Mouse (Mus musculus): ENCODE data around the gene Tdpoz1. TPM values are rescaled to one million over a fixed set of nuclear protein-coding genes. Genes with fewer than 3 reads are reported as not detected.
"Not testable (repeated sequence)": the region's sequence is repeated elsewhere in the genome, so short reads cannot be mapped to it uniquely, and the experiment has no call there.

The Tdpoz1 gene
- polyA plus RNA-seq (2015; fragmentation: Nextera tagmentation; extraction: Ambion mirVana) = not detected in 2 replicates

- not testable (repeated sequence) for H3K36me3 ChIP-seq; H3K9ac ChIP-seq; H3K27me3 ChIP-seq (replicated peaks); H3K9me3 ChIP-seq; H3K4me2 ChIP-seq; H3K4me3 ChIP-seq (replicated peaks); ATAC-seq (ENCODE audit: insufficient read depth, low FRiP score, low read depth); H3K4me1 ChIP-seq; H3K27ac ChIP-seq
- 79% methylated on average over 3 of the region's 4 CpGs for WGBS
Measured at GRCm38 (mm10) chr3:93676210-93676609, at the start of gene Tdpoz1. TSS of gene Tdpoz1 (minus strand) at chr3:93676310.

- WGBS = 77% methylated on average over 2 of the region's 2 CpGs
Measured at GRCm38 (mm10) chr3:93708969-93709637, 33.0 kb upstream of the Tdpoz1 start.

GRCm38 (mm10) chr3:93692970-93693369 is 16.9 kb upstream of the Tdpoz1 start, which contains the start of gene Gm37596:
TSS of gene Gm37596 (minus strand) at chr3:93693070.
- H3K9ac ChIP-seq; H3K4me3 ChIP-seq (replicated peaks); H3K9me3 ChIP-seq; H3K27ac ChIP-seq; H3K4me1 ChIP-seq; ATAC-seq (ENCODE audit: insufficient read depth, low FRiP score, low read depth); H3K4me2 ChIP-seq; H3K27me3 ChIP-seq (replicated peaks); H3K36me3 ChIP-seq: not testable (repeated sequence)
- WGBS = 57% methylated on average over 1 of the region's 2 CpGs

More at GRCm38 (mm10) chr3:93708969-93709637, 33.0 kb upstream of the Tdpoz1 start:
- H3K4me1 ChIP-seq; H3K27me3 ChIP-seq (replicated peaks); ATAC-seq (ENCODE audit: insufficient read depth, low FRiP score, low read depth); H3K36me3 ChIP-seq; H3K27ac ChIP-seq; H3K4me3 ChIP-seq (replicated peaks); H3K9me3 ChIP-seq; H3K4me2 ChIP-seq; H3K9ac ChIP-seq: not testable (repeated sequence)

GRCm38 (mm10) chr3:93670805-93671503 is 5.2 kb downstream of the Tdpoz1 start:
- not testable (repeated sequence) for H3K9ac ChIP-seq; H3K4me3 ChIP-seq (replicated peaks); H3K4me2 ChIP-seq; H3K9me3 ChIP-seq; H3K36me3 ChIP-seq; H3K4me1 ChIP-seq; H3K27me3 ChIP-seq (replicated peaks); ATAC-seq (ENCODE audit: insufficient read depth, low FRiP score, low read depth); H3K27ac ChIP-seq
- WGBS = 81% methylated on average over 5 of the region's 6 CpGs

GRCm38 (mm10) chr3:93654260-93654659 is 21.9 kb downstream of the Tdpoz1 start:
- H3K36me3 ChIP-seq = no peaks in the 10 kb centered on the region
- H3K9ac ChIP-seq = no peak overlapping the region
- no peaks in the 10 kb centered on the region for H3K27me3 ChIP-seq (replicated peaks)
- H3K4me1 ChIP-seq = no peaks in the 10 kb centered on the region
- no peak for ATAC-seq (ENCODE audit: insufficient read depth, low FRiP score, low read depth)
- WGBS = 71% methylated on average over 1 of the region's 1 CpGs
- H3K9me3 ChIP-seq = no peaks in the 10 kb centered on the region
- no peak overlapping the region for H3K4me2 ChIP-seq
- no peak overlapping the region for H3K4me3 ChIP-seq (replicated peaks)
- no peak overlapping the region for H3K27ac ChIP-seq

- Histone ChIP-seq H3K9me3 (no peaks in the 10 kb centered on the region), H3K27ac (no peak within 1 kb of the TSS), H3K4me2 (no peak within 1 kb of the TSS), H3K36me3 (no peaks in the 10 kb centered on the region), H3K9ac (no peak within 1 kb of the TSS), H3K4me3 (replicated peaks) (no peak within 1 kb of the TSS), H3K27me3 (replicated peaks) (no peaks in the 10 kb centered on the region), H3K4me1 (no peaks in the 10 kb centered on the region)
- 59% methylated on average over 3 of the region's 3 CpGs for WGBS
- no peak for ATAC-seq (ENCODE audit: insufficient read depth, low FRiP score, low read depth)
Measured at GRCm38 (mm10) chr3:93652586-93652985, 23.5 kb downstream of the Tdpoz1 start, which contains the start of gene Tdpoz2. TSS of gene Tdpoz2 (minus strand) at chr3:93652686.

GRCm38 (mm10) chr3:93630917-93631714 is 45.0 kb downstream of the Tdpoz1 start:
- not testable (repeated sequence) for H3K4me1 ChIP-seq; H3K9me3 ChIP-seq; ATAC-seq (ENCODE audit: insufficient read depth, low FRiP score, low read depth); H3K27me3 ChIP-seq (replicated peaks); H3K4me2 ChIP-seq; H3K36me3 ChIP-seq; H3K4me3 ChIP-seq (replicated peaks); H3K9ac ChIP-seq; H3K27ac ChIP-seq
- 78% methylated on average over 4 of the region's 4 CpGs for WGBS

Other genes starting within 250 kb of the Tdpoz1 start
- 1.5 and 1.6 TPM in 2 replicates for gene Tchh, start 234.0 kb downstream of the Tdpoz1 start, polyA plus RNA-seq (2015; fragmentation: Nextera tagmentation; extraction: Ambion mirVana)
- not detected in 2 replicates for gene Tchhl1, start 207.6 kb downstream of the Tdpoz1 start, polyA plus RNA-seq (2015; fragmentation: Nextera tagmentation; extraction: Ambion mirVana)
- 1,455 and 1,609 TPM in 2 replicates for gene S100a11, start 155.8 kb downstream of the Tdpoz1 start, polyA plus RNA-seq (2015; fragmentation: Nextera tagmentation; extraction: Ambion mirVana)
- gene S100a10, start 121.2 kb downstream of the Tdpoz1 start, polyA plus RNA-seq (2015; fragmentation: Nextera tagmentation; extraction: Ambion mirVana) = 444 and 470 TPM in 2 replicates
- not detected in 2 replicates for gene Tdpoz2, start 23.6 kb downstream of the Tdpoz1 start, polyA plus RNA-seq (2015; fragmentation: Nextera tagmentation; extraction: Ambion mirVana)
- not detected in 2 replicates for gene Gm37596, start 16.8 kb upstream of the Tdpoz1 start, polyA plus RNA-seq (2015; fragmentation: Nextera tagmentation; extraction: Ambion mirVana)
- gene Gm5773, start 96.7 kb upstream of the Tdpoz1 start, polyA plus RNA-seq (2015; fragmentation: Nextera tagmentation; extraction: Ambion mirVana) = not detected in 2 replicates
- gene Tdpoz4, start 120.1 kb upstream of the Tdpoz1 start, polyA plus RNA-seq (2015; fragmentation: Nextera tagmentation; extraction: Ambion mirVana) = not detected in 2 replicates
- gene Tdpoz3, start 149.7 kb upstream of the Tdpoz1 start, polyA plus RNA-seq (2015; fragmentation: Nextera tagmentation; extraction: Ambion mirVana) = not detected in 2 replicates

All from stomach, embryonic 15.5 days (tissue).